Mouse (Mus musculus) kidney, embryonic 14.5 days (tissue): ENCODE data around the gene Frg2f1. TPM values are rescaled to one million over a fixed set of nuclear protein-coding genes. Genes with fewer than 3 reads are reported as not detected.
"Not testable (repeated sequence)": the region's sequence is repeated elsewhere in the genome, so short reads cannot be mapped to it uniquely, and the experiment has no call there.

Experiments used
- ATAC-seq: fragments of 200-750 bp; cut with Nextera tagmentation; 2 replicates; pipeline ENCODE4 v1.8.0; 2017; ENCODE audit warnings: moderate number of reproducible peaks, mild to moderate bottlenecking, moderate TSS enrichment, moderate library complexity; ENCODE audit not compliant: low FRiP score, low TSS enrichment
- H3K27ac ChIP-seq: fragments of 300-500 bp; sonication (generic); 2 replicates; pipeline ENCODE4 v1.5.1; 2014; ENCODE audit warnings: low read depth, mild to moderate bottlenecking, low read length, moderate library complexity, mixed read lengths
- H3K27me3 ChIP-seq: fragments of 300-500 bp; sonication (generic); 2 replicates; pipeline ENCODE4 v1.6.1; 2014; ENCODE audit warnings: mild to moderate bottlenecking, low read length; ENCODE audit not compliant: control insufficient read depth, insufficient read depth
- H3K36me3 ChIP-seq: fragments of 300-500 bp; sonication (generic); 2 replicates; pipeline ENCODE4 v1.6.1; 2014; ENCODE audit warnings: low read length, mixed read lengths; ENCODE audit not compliant: control insufficient read depth, insufficient read depth
- H3K4me1 ChIP-seq: fragments of 300-500 bp; sonication (generic); 2 replicates; pipeline ENCODE4 v1.6.1; 2014; ENCODE audit warnings: low read length, mixed read lengths; ENCODE audit not compliant: control insufficient read depth, insufficient read depth
- H3K4me2 ChIP-seq: fragments of 300-500 bp; sonication (generic); replicated peaks from 2 replicates; pipeline ENCODE4 v1.6.1; 2014; ENCODE audit warnings: low read depth, mild to moderate bottlenecking, low read length
- H3K4me3 ChIP-seq: fragments of 300-500 bp; sonication (generic); 2 replicates; pipeline ENCODE4 v1.5.1; 2014; ENCODE audit warnings: mild to moderate bottlenecking, low read length
- H3K9ac ChIP-seq: fragments of 300-500 bp; sonication (generic); 2 replicates; pipeline ENCODE4 v1.6.1; 2014; ENCODE audit warnings: low read depth, mild to moderate bottlenecking, low read length, moderate library complexity
- H3K9me3 ChIP-seq: fragments of 300-500 bp; sonication (generic); 2 replicates; pipeline ENCODE4 v1.6.1; 2016; ENCODE audit warnings: low read length; ENCODE audit not compliant: control insufficient read depth
- WGBS: fragments of 180-500 bp; shearing (Covaris S2); extraction: QIAGEN DNeasy Blood & Tissue Kit; methylation state at CpG from one replicate; pipeline ENCODE4 v1.1.7; 2014; 5-methylcytosine and 5-hydroxymethylcytosine counted together
- polyA plus RNA-seq: library from polyadenylated mRNA; unstranded; fragments of >200 nt; fragmentation: Nextera tagmentation; extraction: Ambion mirVana; gene quantifications from 2 replicates; pipeline ENCODE4 v1.2.1, GENCODE M21; 2014

Frg2f1 gene
- polyA plus RNA-seq, 1 experiment from 2014 or later = 5.2 TPM

DNA sequence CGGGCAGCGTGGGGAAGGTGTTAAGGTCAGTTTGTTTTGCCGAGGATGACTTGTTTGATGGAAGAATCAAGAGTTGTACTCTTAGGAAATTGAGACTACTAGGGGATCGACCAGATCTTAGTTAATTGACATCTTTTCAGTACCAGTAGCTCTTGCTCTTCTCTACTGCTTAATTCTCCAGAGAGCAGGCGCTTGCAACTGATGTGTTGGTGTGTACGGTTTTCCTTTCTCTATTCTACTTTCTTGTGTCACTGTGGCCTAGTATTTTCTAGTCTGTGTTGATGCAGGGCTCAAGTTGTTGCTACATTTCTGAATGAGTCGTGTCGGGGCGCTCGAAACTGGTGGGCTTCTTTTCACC lies 1.2 kb upstream of the Frg2f1 start:
- no peak for ATAC-seq
- H3K4me2 ChIP-seq = peak overlapping the region; percentile 55
- no peaks in the 10 kb centered on the region for H3K36me3 ChIP-seq
- H3K4me1 ChIP-seq = peaks cover 16% of the 10 kb centered on the region
- H3K27me3 ChIP-seq = no peaks in the 10 kb centered on the region
- 7% methylated on average over 10 of the region's 10 CpGs for WGBS
- peak overlapping the region; percentile 98 for H3K9ac ChIP-seq
- peak overlapping the region; percentile 97 for H3K27ac ChIP-seq
- H3K9me3 ChIP-seq = no peaks in the 10 kb centered on the region
- H3K4me3 ChIP-seq = peak overlapping the region; percentile 94

DNA sequence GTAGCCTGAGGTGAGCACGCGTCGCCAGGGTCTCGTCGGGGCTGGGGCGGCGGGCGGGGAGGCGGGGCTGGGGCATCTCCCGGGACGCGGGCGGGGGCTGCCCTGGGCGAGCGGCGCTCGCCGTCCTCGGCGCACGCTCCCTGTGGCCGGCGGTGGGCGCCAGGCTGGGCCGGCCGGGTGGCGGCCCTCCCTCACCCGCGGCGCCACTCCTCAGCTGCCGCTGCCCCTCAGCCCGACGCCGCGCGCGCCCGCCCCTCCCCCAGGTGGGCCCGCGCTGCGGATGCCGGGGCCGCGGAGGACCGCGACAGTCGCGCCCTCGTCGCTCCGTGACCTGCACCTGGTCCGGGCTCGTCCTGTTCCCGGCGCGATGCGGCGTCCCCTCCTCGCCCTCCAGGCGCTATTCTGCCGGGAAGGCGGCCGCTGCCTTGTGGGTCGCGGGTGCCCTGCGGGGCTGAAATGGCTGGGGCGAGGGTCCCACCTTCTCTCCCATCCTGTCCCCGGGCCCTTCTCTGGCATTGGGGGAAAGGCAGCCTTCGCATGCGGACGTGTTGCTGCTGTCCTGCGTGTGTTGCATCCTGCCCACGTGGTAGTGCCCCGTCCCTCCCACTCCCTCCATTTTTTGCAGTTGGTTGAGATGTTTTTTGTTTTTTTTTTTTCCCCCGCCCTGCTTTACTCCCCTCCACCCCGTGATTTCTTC lies 655 bp upstream of the Frg2f1 start:
- peak overlapping the region; percentile 98 for H3K9ac ChIP-seq
- H3K27me3 ChIP-seq = no peaks in the 10 kb centered on the region
- 0% methylated on average over 42 of the region's 76 CpGs for WGBS
- H3K9me3 ChIP-seq = no peaks in the 10 kb centered on the region
- peak; percentile 86 for ATAC-seq
- peak overlapping the region; percentile 94 for H3K4me3 ChIP-seq
- peak overlapping the region; percentile 55 for H3K4me2 ChIP-seq
- no peaks in the 10 kb centered on the region for H3K36me3 ChIP-seq
- H3K4me1 ChIP-seq = peaks cover 16% of the 10 kb centered on the region
- peak overlapping the region; percentile 97 for H3K27ac ChIP-seq

DNA sequence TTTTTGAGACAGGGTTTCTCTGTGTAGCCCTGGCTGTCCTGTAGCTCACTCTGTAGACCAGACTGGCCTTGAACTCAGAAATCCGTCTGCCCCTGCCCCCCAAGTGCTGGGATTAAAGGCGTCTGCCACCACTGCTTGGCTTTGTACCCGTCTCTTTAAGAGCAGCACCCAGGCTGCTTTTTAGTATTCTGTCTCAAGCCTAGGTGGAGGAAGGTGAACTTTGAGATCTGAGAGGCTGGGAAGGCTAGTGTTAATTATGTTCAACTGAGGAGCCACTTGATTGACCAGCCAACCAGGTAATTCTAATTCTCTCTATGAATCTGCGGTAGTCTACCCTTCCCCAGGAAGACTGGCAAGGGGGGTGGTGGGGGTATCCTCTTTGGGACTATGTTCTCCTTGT lies 1.9 kb downstream of the Frg2f1 start:
- Histone ChIP-seq H3K4me3 (no peak overlapping the region), H3K9me3 (no peaks in the 10 kb centered on the region), H3K4me1 (peaks cover 16% of the 10 kb centered on the region), H3K27me3 (no peaks in the 10 kb centered on the region), H3K9ac (no peak overlapping the region), H3K27ac (no peak overlapping the region), H3K4me2 (no peak overlapping the region), H3K36me3 (no peaks in the 10 kb centered on the region)
- ATAC-seq = no peak
- WGBS = 71% methylated on average over 4 of the region's 4 CpGs

DNA sequence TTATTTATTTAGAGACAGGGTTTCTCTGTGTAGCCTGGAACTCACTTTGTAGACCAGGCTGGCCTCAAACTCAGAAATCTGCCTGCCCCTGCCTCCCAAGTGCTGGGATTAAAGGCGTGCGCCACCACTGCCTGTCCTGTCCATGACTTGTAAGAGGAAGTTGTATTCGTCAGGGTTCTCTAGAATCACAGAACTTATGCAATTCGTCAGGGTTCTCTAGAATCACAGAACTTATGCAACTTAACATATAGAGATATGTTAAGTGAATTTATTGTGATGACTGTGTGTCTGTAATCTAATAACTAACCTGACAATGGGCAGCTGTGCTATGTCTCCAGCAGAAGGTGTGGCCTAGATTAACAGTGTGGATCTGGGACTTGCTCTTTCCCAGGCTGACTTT lies 2.7 kb downstream of the Frg2f1 start, which contains the start of gene Foxj3:
TSS of gene Foxj3 (plus strand) at position 390 of the 400 bp plus-strand sequence.
- H3K4me3 ChIP-seq, H3K36me3 ChIP-seq, ATAC-seq, H3K27ac ChIP-seq, H3K9ac ChIP-seq, H3K27me3 ChIP-seq, H3K9me3 ChIP-seq, H3K4me2 ChIP-seq: not testable (repeated sequence)
- peaks cover 15% of the 10 kb centered on the region for H3K4me1 ChIP-seq
- 89% methylated on average over 4 of the region's 4 CpGs for WGBS

DNA sequence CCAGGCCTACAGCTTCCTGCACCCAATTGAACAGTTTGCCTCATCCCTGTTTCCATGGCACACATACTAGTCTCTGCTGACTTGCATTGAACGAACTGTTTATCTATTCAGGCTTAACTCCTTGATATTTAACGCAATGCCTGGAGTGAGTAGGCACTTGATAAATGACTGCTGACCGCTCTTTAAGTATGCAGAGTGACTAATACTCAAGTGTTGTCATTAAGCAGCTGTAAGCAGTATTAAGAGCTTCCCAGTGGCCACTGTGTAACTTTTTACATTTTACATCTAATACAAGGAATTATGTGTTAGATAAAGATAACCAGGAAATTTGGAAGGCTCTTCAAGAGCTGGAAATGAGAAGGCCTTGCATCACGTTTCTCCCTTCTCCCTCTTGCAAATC lies 4.2 kb downstream of the Frg2f1 start:
- no peak overlapping the region for H3K4me2 ChIP-seq
- no peaks in the 10 kb centered on the region for H3K36me3 ChIP-seq
- 72% methylated on average over 4 of the region's 4 CpGs for WGBS
- H3K27me3 ChIP-seq = no peaks in the 10 kb centered on the region
- no peak overlapping the region for H3K27ac ChIP-seq
- H3K4me3 ChIP-seq = no peak overlapping the region
- H3K4me1 ChIP-seq = peaks cover 5% of the 10 kb centered on the region; the same call in 1 of the 2 replicates
- no peak for ATAC-seq
- no peak overlapping the region for H3K9ac ChIP-seq
- no peaks in the 10 kb centered on the region for H3K9me3 ChIP-seq

DNA sequence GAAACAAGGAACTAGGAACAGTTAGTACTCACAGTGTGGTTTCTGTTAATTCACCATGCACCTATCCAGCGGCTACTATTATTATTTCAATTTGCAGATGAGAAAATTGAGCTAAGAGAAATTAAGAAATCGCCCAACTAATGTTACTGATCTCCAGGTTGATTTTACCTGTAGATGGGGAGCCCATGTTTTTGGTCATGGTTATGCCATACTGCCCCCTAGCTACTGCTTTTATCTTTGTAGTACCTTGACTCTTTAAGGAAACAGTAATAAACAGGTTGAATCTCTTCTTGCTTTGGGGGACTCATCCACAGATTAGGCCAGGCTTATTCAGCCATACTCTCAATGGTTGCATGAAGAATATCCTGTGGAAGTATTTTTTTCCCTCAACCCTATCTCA lies 7.5 kb downstream of the Frg2f1 start:
- Histone ChIP-seq H3K4me1 (no peaks in the 10 kb centered on the region), H3K9me3 (no peaks in the 10 kb centered on the region), H3K4me3 (no peak overlapping the region), H3K36me3 (no peaks in the 10 kb centered on the region), H3K27me3 (no peaks in the 10 kb centered on the region), H3K27ac (no peak overlapping the region), H3K9ac (no peak overlapping the region), H3K4me2 (no peak overlapping the region)
- 66% methylated on average over 2 of the region's 2 CpGs for WGBS
- no peak for ATAC-seq

DNA sequence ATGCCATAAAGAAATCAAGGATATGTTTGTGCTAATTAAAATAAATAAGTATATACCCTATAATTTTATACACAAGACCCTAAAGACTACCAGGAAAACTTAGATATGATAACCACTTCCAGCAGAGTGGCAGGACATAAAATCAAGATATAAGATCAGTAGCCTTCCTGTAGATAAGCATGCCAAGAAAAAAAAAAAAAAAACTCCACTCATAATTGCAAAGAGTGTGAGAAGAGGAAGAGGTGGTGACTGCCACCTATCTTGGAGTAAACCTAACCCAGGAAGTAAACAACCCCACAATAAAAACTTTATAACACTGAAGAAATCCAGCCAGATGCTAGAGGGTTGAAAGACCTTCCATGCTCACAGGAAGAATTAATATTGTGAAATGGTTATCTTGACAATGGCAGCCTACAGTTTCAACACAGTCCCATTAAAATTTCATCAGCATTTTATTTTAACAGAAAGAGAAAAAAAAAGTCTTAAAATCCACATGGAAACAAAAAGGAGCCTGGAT lies 12.9 kb downstream of the Frg2f1 start:
- Histone ChIP-seq H3K4me1 (no peaks in the 10 kb centered on the region), H3K27me3 (no peaks in the 10 kb centered on the region), H3K4me3 (no peak overlapping the region), H3K9ac (no peak overlapping the region), H3K27ac (no peak overlapping the region), H3K36me3 (no peaks in the 10 kb centered on the region), H3K9me3 (no peaks in the 10 kb centered on the region), H3K4me2 (no peak overlapping the region)
- ATAC-seq = no peak

DNA sequence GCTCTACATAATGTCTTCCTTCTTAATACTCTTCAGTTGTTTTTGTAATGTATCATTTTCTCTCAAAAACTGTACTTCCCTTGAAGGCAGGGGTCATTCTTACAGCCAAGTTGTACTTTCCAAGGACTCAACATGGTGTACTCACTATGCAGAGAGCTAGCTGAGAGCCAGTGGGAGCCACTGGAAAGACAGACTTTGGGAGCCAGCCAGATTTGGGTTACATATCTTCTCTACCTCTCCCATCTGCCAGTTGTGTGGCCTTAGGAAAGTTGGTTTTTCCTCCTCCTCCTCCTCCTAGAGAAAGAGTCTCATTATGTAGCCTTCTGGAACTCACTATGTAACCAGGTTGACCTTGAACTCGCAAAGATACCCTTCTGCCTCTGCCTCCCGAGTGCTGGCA lies 14.9 kb downstream of the Frg2f1 start:
- Histone ChIP-seq H3K4me1 (no peaks in the 10 kb centered on the region), H3K27me3 (no peaks in the 10 kb centered on the region), H3K36me3 (no peaks in the 10 kb centered on the region), H3K4me2 (no peak overlapping the region), H3K9ac (no peak overlapping the region), H3K9me3 (no peaks in the 10 kb centered on the region), H3K4me3 (no peak overlapping the region), H3K27ac (no peak overlapping the region)
- WGBS = 87% methylated on average over 2 of the region's 2 CpGs
- no peak for ATAC-seq

DNA sequence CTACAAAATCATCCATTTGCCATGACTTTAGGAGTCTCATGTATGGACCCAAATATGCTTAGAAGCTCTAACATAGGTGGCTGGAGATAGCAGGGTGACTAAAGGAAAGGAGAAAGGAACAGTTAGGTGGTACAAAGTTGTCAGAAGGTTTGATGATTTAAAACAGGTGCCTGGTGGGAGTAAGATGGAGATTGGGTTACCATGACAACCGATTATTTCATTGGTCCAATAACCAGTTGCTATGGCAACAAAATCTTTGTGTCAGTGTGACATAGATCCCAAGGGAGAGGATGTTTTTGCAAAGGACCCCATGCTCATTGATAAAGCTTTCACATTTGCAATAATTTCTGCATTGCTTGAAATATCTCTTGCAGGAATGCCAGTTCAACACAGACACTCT lies 15.3 kb downstream of the Frg2f1 start:
- Histone ChIP-seq H3K36me3 (no peaks in the 10 kb centered on the region), H3K4me3 (no peak overlapping the region), H3K27me3 (no peaks in the 10 kb centered on the region), H3K4me2 (no peak overlapping the region), H3K27ac (no peak overlapping the region), H3K4me1 (no peaks in the 10 kb centered on the region), H3K9ac (no peak overlapping the region), H3K9me3 (no peaks in the 10 kb centered on the region)
- no peak for ATAC-seq
- WGBS = 74% methylated on average over 1 of the region's 1 CpGs
